Mouse (Mus musculus): ENCODE data around the gene Carf. TPM values are rescaled to one million over a fixed set of nuclear protein-coding genes. Genes with fewer than 3 reads are reported as not detected.
"Not testable (repeated sequence)": the region's sequence is repeated elsewhere in the genome, so short reads cannot be mapped to it uniquely, and the experiment has no call there.

Carf gene
- 9.8 and 10.0 TPM in 2 replicates for polyA plus RNA-seq (2015; fragmentation: Nextera tagmentation; extraction: Ambion mirVana)

GRCm38 (mm10) chr1:60098024-60098781 lies at the start of gene Carf, which contains the start of gene Wdr12:
Carf (plus strand) TSS chr1:60098247.
Wdr12 (minus strand) TSS chr1:60098645.
- Histone ChIP-seq H3K4me1 (peaks cover 19% of the 10 kb centered on the region), H3K9ac (peak within 1 kb of the TSS; percentile 99), H3K27me3 (replicated peaks) (no peaks in the 10 kb centered on the region), H3K36me3 (replicated peaks) (no peaks in the 10 kb centered on the region; the same call in 1 of the 2 replicates), H3K27ac (peak within 1 kb of the TSS; percentile 99), H3K9me3 (no peaks in the 10 kb centered on the region), H3K4me3 (peak within 1 kb of the TSS; percentile 95), H3K4me2 (peak within 1 kb of the TSS; percentile 85)
- ATAC-seq (replicated peaks) = peak; percentile 98
- under 1% methylated on average over 70 of the region's 71 CpGs for WGBS

GRCm38 (mm10) chr1:60054659-60055058 lies 43.4 kb upstream of the Carf start:
- Histone ChIP-seq H3K27me3 (replicated peaks) (no peaks in the 10 kb centered on the region), H3K9me3 (no peaks in the 10 kb centered on the region), H3K27ac (no peak overlapping the region), H3K4me3 (no peak overlapping the region), H3K9ac (no peak overlapping the region), H3K4me1 (no peaks in the 10 kb centered on the region), H3K4me2 (no peak overlapping the region), H3K36me3 (replicated peaks) (no peaks in the 10 kb centered on the region)
- no peak for ATAC-seq (replicated peaks)
- WGBS = 40% methylated on average over 3 of the region's 3 CpGs

GRCm38 (mm10) chr1:60056310-60056709 lies 41.7 kb upstream of the Carf start:
- Histone ChIP-seq H3K27ac (no peak overlapping the region), H3K9ac (no peak overlapping the region), H3K4me1 (no peaks in the 10 kb centered on the region), H3K9me3 (no peaks in the 10 kb centered on the region), H3K4me2 (no peak overlapping the region), H3K4me3 (no peak overlapping the region), H3K27me3 (replicated peaks) (no peaks in the 10 kb centered on the region), H3K36me3 (replicated peaks) (no peaks in the 10 kb centered on the region)
- WGBS = 83% methylated on average over 3 of the region's 3 CpGs
- no peak for ATAC-seq (replicated peaks)

GRCm38 (mm10) chr1:60070725-60071124 lies 27.3 kb upstream of the Carf start:
- H3K36me3 ChIP-seq (replicated peaks); H3K9ac ChIP-seq; H3K27me3 ChIP-seq (replicated peaks); H3K4me2 ChIP-seq; H3K4me1 ChIP-seq; H3K4me3 ChIP-seq; H3K9me3 ChIP-seq; ATAC-seq (replicated peaks); H3K27ac ChIP-seq: not testable (repeated sequence)

- no peak overlapping the region for H3K4me3 ChIP-seq
- WGBS = 87% methylated on average over 2 of the region's 2 CpGs
- H3K27me3 ChIP-seq (replicated peaks) = no peaks in the 10 kb centered on the region
- H3K27ac ChIP-seq = no peak overlapping the region
- H3K4me1 ChIP-seq = no peaks in the 10 kb centered on the region
- no peak overlapping the region for H3K4me2 ChIP-seq
- 0 out of 2 replicates have a peak, but pooled peaks cover 8% of the 10 kb centered on the region for H3K36me3 ChIP-seq (replicated peaks)
- no peaks in the 10 kb centered on the region for H3K9me3 ChIP-seq
- ATAC-seq (replicated peaks) = no peak
- H3K9ac ChIP-seq = no peak overlapping the region
These were observed 23.1 kb upstream of the Carf start for GRCm38 (mm10) chr1:60074935-60075334.

GRCm38 (mm10) chr1:60075590-60075989 lies 22.5 kb upstream of the Carf start:
- no peak overlapping the region for H3K9ac ChIP-seq
- no peaks in the 10 kb centered on the region for H3K9me3 ChIP-seq
- no peaks in the 10 kb centered on the region for H3K27me3 ChIP-seq (replicated peaks)
- no peaks in the 10 kb centered on the region for H3K4me1 ChIP-seq
- 87% methylated on average over 3 of the region's 3 CpGs for WGBS
- no peak overlapping the region for H3K27ac ChIP-seq
- no peak for ATAC-seq (replicated peaks)
- no peak overlapping the region for H3K4me3 ChIP-seq
- H3K4me2 ChIP-seq = no peak overlapping the region
- H3K36me3 ChIP-seq (replicated peaks) = 0 out of 2 replicates have a peak, but pooled peaks cover 8% of the 10 kb centered on the region

- H3K36me3 ChIP-seq (replicated peaks) = 0 out of 2 replicates have a peak, but pooled peaks cover 10% of the 10 kb centered on the region
- 90% methylated on average over 6 of the region's 6 CpGs for WGBS
- H3K4me3 ChIP-seq = no peak overlapping the region
- H3K9ac ChIP-seq = no peak overlapping the region
- no peak overlapping the region for H3K4me2 ChIP-seq
- ATAC-seq (replicated peaks) = no peak
- no peaks in the 10 kb centered on the region for H3K4me1 ChIP-seq
- H3K27ac ChIP-seq = no peak overlapping the region
- H3K9me3 ChIP-seq = no peaks in the 10 kb centered on the region
- H3K27me3 ChIP-seq (replicated peaks) = no peaks in the 10 kb centered on the region
These were observed 21.6 kb upstream of the Carf start for GRCm38 (mm10) chr1:60076411-60076810.

GRCm38 (mm10) chr1:60096572-60097276 lies 1.3 kb upstream of the Carf start:
- Histone ChIP-seq H3K27ac (no peak overlapping the region), H3K4me1 (peaks cover 19% of the 10 kb centered on the region), H3K36me3 (replicated peaks) (no peaks in the 10 kb centered on the region; the same call in 1 of the 2 replicates), H3K4me3 (peak overlapping the region; percentile 95), H3K4me2 (peak overlapping the region; percentile 85), H3K9ac (peak overlapping the region; percentile 45), H3K27me3 (replicated peaks) (no peaks in the 10 kb centered on the region), H3K9me3 (no peaks in the 10 kb centered on the region)
- whole genome bisulfite sequencing = 9% methylated on average over 13 of the region's 13 CpGs
- no peak for ATAC-seq (replicated peaks)

GRCm38 (mm10) chr1:60097277-60098023 lies 597 bp upstream of the Carf start:
- Histone ChIP-seq H3K9me3 (no peaks in the 10 kb centered on the region), H3K4me3 (peak overlapping the region; percentile 95), H3K9ac (peak overlapping the region; percentile 45), H3K4me1 (peaks cover 19% of the 10 kb centered on the region), H3K27ac (peak overlapping the region; percentile 99), H3K27me3 (replicated peaks) (no peaks in the 10 kb centered on the region), H3K36me3 (replicated peaks) (no peaks in the 10 kb centered on the region; the same call in 1 of the 2 replicates), H3K4me2 (peak overlapping the region; percentile 85)
- ATAC-seq (replicated peaks) = peak; percentile 94
- whole genome bisulfite sequencing = under 1% methylated on average over 25 of the region's 25 CpGs

- Histone ChIP-seq H3K27me3 (replicated peaks) (no peaks in the 10 kb centered on the region), H3K4me1 (peaks cover 19% of the 10 kb centered on the region), H3K9ac (peak overlapping the region; percentile 99), H3K4me3 (peak overlapping the region; percentile 95), H3K36me3 (replicated peaks) (no peaks in the 10 kb centered on the region; the same call in 1 of the 2 replicates), H3K27ac (peak overlapping the region; percentile 99), H3K4me2 (peak overlapping the region; percentile 52), H3K9me3 (no peaks in the 10 kb centered on the region)
- WGBS = 14% methylated on average over 9 of the region's 9 CpGs
- ATAC-seq (replicated peaks) = 0 out of 2 replicates have a peak, but pooled peaks have one; percentile 7
These were observed 792 bp downstream of the Carf start for GRCm38 (mm10) chr1:60098839-60099238.

- no peak for ATAC-seq (replicated peaks)
- Histone ChIP-seq H3K36me3 (replicated peaks) (peaks cover 4% of the 10 kb centered on the region; the same call in 1 of the 2 replicates), H3K4me2 (no peak overlapping the region), H3K9ac (no peak overlapping the region), H3K27ac (no peak overlapping the region), H3K27me3 (replicated peaks) (no peaks in the 10 kb centered on the region), H3K4me1 (no peaks in the 10 kb centered on the region), H3K9me3 (no peaks in the 10 kb centered on the region), H3K4me3 (no peak overlapping the region)
- WGBS = 91% methylated on average over 1 of the region's 1 CpGs
These were observed 6.5 kb downstream of the Carf start for GRCm38 (mm10) chr1:60104582-60104981.

All from midbrain, embryonic 15.5 days (tissue).